Mouse (Mus musculus): ENCODE results near the gene Akap8l.

GRCm38 (mm10) chr17:32368991-32369578 lies 18.7 kb upstream of the Akap8l start:
- TF ChIP-seq CTCF (IDR thresholded peaks at IDR 0.05; ENCODE audit: insufficient read depth, low read depth, low read length) (no peak), POLR2A (IDR thresholded peaks at IDR 0.05; ENCODE audit: insufficient read depth, low read depth, low read length) (no peak)

Data from olfactory bulb, adult 2 months (tissue).